Mouse (Mus musculus) ES-Bruce4 (cell line): ENCODE data around the gene Gm12166.

Source experiments
- CTCF ChIP-seq: IDR thresholded peaks from one replicate; pipeline ENCODE4 v1.8.1; 2011; ENCODE audit warnings: low read depth, low read length
- POLR2A ChIP-seq: IDR thresholded peaks from one replicate; pipeline ENCODE4 v1.8.1; 2011; ENCODE audit warnings: low read length; ENCODE audit not compliant: insufficient read depth

GRCm38 (mm10) chr11:46083835-46084444, 31.8 kb upstream of the Gm12166 start:
- TF ChIP-seq POLR2A (no peak), CTCF (no peak)
